Comparison of ENCODE assay signal across 25 mouse cellular contexts in genomic region chr12:45711351-45711750, GRCm38 (mm10).
DNase-seq lines count a peak whose midpoint lies in the region; ATAC-seq lines count a peak whose summit lies in the region.
"Had no signal": no experiment of that assay in that cellular context is flagged by ENCODE, and none has a peak within 500 bp of the region (broad histone marks: within the 10 kb centered on the region; RNA-seq: fewer than 3 reads in every experiment).

No protein-coding gene starts in this region.

- no peak overlapping the region for H3K9ac ChIP-seq in midbrain, embryonic 12.5 days (replicated peaks)
- no peak overlapping the region for H3K9ac ChIP-seq in midbrain, embryonic 13.5 days (replicated peaks)
- H3K9ac ChIP-seq in forebrain, embryonic 14.5 days (ENCODE audit: low read length) = no peak overlapping the region
- H3K9ac ChIP-seq: embryonic facial prominence, embryonic 13.5 days; heart, embryonic 12.5 days; heart, embryonic 15.5 days; hindbrain, embryonic 15.5 days had no signal

- DNase-seq in forebrain, embryonic 14.5 days (ENCODE audit: low spot score) = peak; percentile 16
- peak; percentile 32 for DNase-seq in retina, embryonic 14.5 days (ENCODE audit: low spot score)
- DNase-seq in heart, postnatal 25 days (ENCODE audit: low spot score) = no peak
- DNase-seq in urinary bladder, postnatal 10 days (ENCODE audit: low spot score) = no peak
- DNase-seq: adrenal gland, adult 2 months; adrenal gland, postnatal 14 days; cerebellum, adult 11-12 months; cerebellum, adult 8-10 months; cerebellum, postnatal 10 days; cerebellum, postnatal 36 days; embryo, embryonic 11 days; gastrocnemius, postnatal 25 days; heart, adult 18-20 months; heart, postnatal 10 days; heart, postnatal 4 days had no signal

- intact Hi-C loops in heart, postnatal 25 days (cut with DNase I) = no loop called here

- H3K4me1 ChIP-seq in midbrain, embryonic 12.5 days = no peaks in the 10 kb centered on the region
- H3K4me1 ChIP-seq in midbrain, embryonic 13.5 days (replicated peaks) = no peaks in the 10 kb centered on the region
- peaks cover 3% of the 10 kb centered on the region; the same call in 1 of the 2 replicates for H3K4me1 ChIP-seq in forebrain, embryonic 14.5 days (ENCODE audit: control insufficient read depth, insufficient read depth, low read length)
- H3K4me1 ChIP-seq: embryonic facial prominence, embryonic 10.5 days; embryonic facial prominence, embryonic 13.5 days; heart, embryonic 12.5 days; heart, embryonic 15.5 days; hindbrain, embryonic 15.5 days had no signal

- H3K9me3 ChIP-seq in midbrain, embryonic 12.5 days = no peaks in the 10 kb centered on the region
- no peaks in the 10 kb centered on the region for H3K9me3 ChIP-seq in midbrain, embryonic 13.5 days
- no peaks in the 10 kb centered on the region for H3K9me3 ChIP-seq in forebrain, embryonic 14.5 days (replicated peaks; ENCODE audit: control insufficient read depth, low read length)
- H3K9me3 ChIP-seq: embryonic facial prominence, embryonic 10.5 days; embryonic facial prominence, embryonic 13.5 days; heart, embryonic 12.5 days; heart, embryonic 15.5 days; hindbrain, embryonic 15.5 days had no signal

- peak; percentile 76 for ATAC-seq in midbrain, embryonic 12.5 days (ENCODE audit: low FRiP score, low read depth)
- ATAC-seq in midbrain, embryonic 13.5 days = no peak
- ATAC-seq in forebrain, embryonic 14.5 days = peak; percentile 76; the same call in 1 of the 2 replicates
- ATAC-seq: CD4-positive, CD25-positive, alpha-beta regulatory T cell, adult 4 months; intestine, postnatal 0 days had no signal

- no peaks in the 10 kb centered on the region for H3K36me3 ChIP-seq in midbrain, embryonic 12.5 days
- no peaks in the 10 kb centered on the region for H3K36me3 ChIP-seq in midbrain, embryonic 13.5 days
- H3K36me3 ChIP-seq in forebrain, embryonic 14.5 days (ENCODE audit: control insufficient read depth, insufficient read depth, low read length) = no peaks in the 10 kb centered on the region
- H3K36me3 ChIP-seq: embryonic facial prominence, embryonic 10.5 days; embryonic facial prominence, embryonic 13.5 days; heart, embryonic 12.5 days; heart, embryonic 15.5 days; hindbrain, embryonic 15.5 days had no signal

- H3K27me3 ChIP-seq in midbrain, embryonic 12.5 days = no peaks in the 10 kb centered on the region
- no peaks in the 10 kb centered on the region for H3K27me3 ChIP-seq in midbrain, embryonic 13.5 days
- no peaks in the 10 kb centered on the region for H3K27me3 ChIP-seq in forebrain, embryonic 14.5 days (replicated peaks; ENCODE audit: control insufficient read depth, insufficient read depth, low read length)
- H3K27me3 ChIP-seq: embryonic facial prominence, embryonic 13.5 days; heart, embryonic 12.5 days; heart, embryonic 15.5 days; hindbrain, embryonic 15.5 days had no signal

- no peak overlapping the region for H3K27ac ChIP-seq in midbrain, embryonic 12.5 days (replicated peaks)
- no peak overlapping the region for H3K27ac ChIP-seq in midbrain, embryonic 13.5 days
- no peak overlapping the region for H3K27ac ChIP-seq in forebrain, embryonic 14.5 days (ENCODE audit: low read depth, low read length)
- H3K27ac ChIP-seq: embryonic facial prominence, embryonic 10.5 days; embryonic facial prominence, embryonic 13.5 days; heart, embryonic 15.5 days; hindbrain, embryonic 15.5 days had no signal

- no peak overlapping the region for H3K4me2 ChIP-seq in midbrain, embryonic 12.5 days (replicated peaks)
- H3K4me2 ChIP-seq in midbrain, embryonic 13.5 days (replicated peaks) = no peak overlapping the region
- H3K4me2 ChIP-seq in forebrain, embryonic 14.5 days (ENCODE audit: low read length) = no peak overlapping the region
- H3K4me2 ChIP-seq: embryonic facial prominence, embryonic 13.5 days; heart, embryonic 12.5 days; heart, embryonic 15.5 days; hindbrain, embryonic 15.5 days had no signal

- H3K4me3 ChIP-seq in midbrain, embryonic 12.5 days = no peak overlapping the region
- H3K4me3 ChIP-seq in midbrain, embryonic 13.5 days (replicated peaks) = no peak overlapping the region
- no peak overlapping the region for H3K4me3 ChIP-seq in forebrain, embryonic 14.5 days (ENCODE audit: low read depth, low read length)
- H3K4me3 ChIP-seq: embryonic facial prominence, embryonic 10.5 days; embryonic facial prominence, embryonic 13.5 days; erythroblast, embryonic 14.5 days; heart, embryonic 12.5 days; heart, embryonic 15.5 days; hindbrain, embryonic 15.5 days had no signal

Comparison
In these comparisons a context has a peak if more than half of its experiments do, and no peak if none do; other contexts are left out.
1. DNase-seq: peak in forebrain, embryonic 14.5 days (single experiment) and retina, embryonic 14.5 days (single experiment); none in heart, postnatal 25 days (single experiment) and urinary bladder, postnatal 10 days (single experiment).